25 mouse cellular contexts compared by ENCODE assay signal in the genomic region with DNA sequence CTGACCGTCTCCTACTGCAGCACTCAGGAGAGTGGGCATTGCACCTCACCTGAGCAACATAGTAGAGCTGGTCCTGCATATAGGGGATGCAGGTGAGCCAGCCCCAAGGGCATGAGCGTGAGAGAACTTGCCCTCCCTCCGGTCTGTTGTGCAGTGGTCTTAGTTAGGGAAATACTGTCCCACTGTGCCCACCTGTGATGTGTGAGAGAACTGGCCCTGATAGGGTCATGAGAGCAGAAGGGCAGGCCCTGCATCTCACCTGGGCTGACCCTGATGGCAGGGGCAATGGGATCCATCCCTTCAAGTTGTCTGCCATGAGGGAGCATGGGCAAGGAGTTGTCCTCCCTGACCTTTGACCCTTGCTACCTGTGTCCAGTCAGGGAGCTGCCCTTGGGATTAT.
A peak's percentile ranks its signal among the peaks of the same experiment; 100 is the strongest.
DNase-seq lines count a peak whose midpoint lies in the region; ATAC-seq lines count a peak whose summit lies in the region.
"Had no signal": no experiment of that assay in that cellular context is flagged by ENCODE, and none has a peak within 500 bp of the region (broad histone marks: within the 10 kb centered on the region; RNA-seq: fewer than 3 reads in every experiment).

No protein-coding gene starts in this region.

- ATAC-seq in heart, embryonic 12.5 days (ENCODE audit: insufficient number of reproducible peaks, low FRiP score) = 0 out of 2 replicates have a peak, but pooled peaks have one; percentile 11
- no peak for ATAC-seq in megakaryocyte, adult 5-6 weeks (ENCODE audit: poor library complexity, severe bottlenecking)
- ATAC-seq in limb, embryonic 15.5 days (ENCODE audit: insufficient number of reproducible peaks, low FRiP score, low TSS enrichment, low read depth) = 0 out of 2 replicates have a peak, but pooled peaks have one; percentile 40
- ATAC-seq in neutrophil, adult 5-6 weeks (ENCODE audit: extremely low read depth, insufficient number of reproducible peaks, low FRiP score, poor library complexity, severe bottlenecking) = 0 out of 2 replicates have a peak, but pooled peaks have one; percentile 6
- ATAC-seq: forebrain, embryonic 16.5 days; intestine, postnatal 0 days had no signal

- DNase-seq in heart, adult 8-10 months (ENCODE audit: low spot score) = no peak
- no peak for DNase-seq in gastrocnemius, postnatal 4 days (ENCODE audit: low spot score in 2 of 2)
- DNase-seq: adrenal gland, postnatal 36 days; B cell, adult 2 months; cerebellum, adult 18-20 months; cerebellum, postnatal 10 days; heart, postnatal 14 days; kidney, adult 9 months; kidney, postnatal 10 days; layer of hippocampus, postnatal 36 days; left cerebral cortex, postnatal 4 days; lung, embryonic 14.5 days; lung, postnatal 36 days; thymus, postnatal 25 days had no signal

- H3K4me1 ChIP-seq in heart, embryonic 12.5 days (replicated peaks) = no peaks in the 10 kb centered on the region
- no peaks in the 10 kb centered on the region for H3K4me1 ChIP-seq in megakaryocyte, embryonic 14.5 days
- no peaks in the 10 kb centered on the region for H3K4me1 ChIP-seq in limb, embryonic 15.5 days
- H3K4me1 ChIP-seq: heart, embryonic 13.5 days; hindbrain, embryonic 10.5 days; liver, embryonic 15.5 days; neural tube, embryonic 13.5 days had no signal

- H3K36me3 ChIP-seq in heart, embryonic 12.5 days = no peaks in the 10 kb centered on the region
- H3K36me3 ChIP-seq in megakaryocyte, embryonic 14.5 days (replicated peaks; ENCODE audit: low read length) = no peaks in the 10 kb centered on the region
- no peaks in the 10 kb centered on the region for H3K36me3 ChIP-seq in limb, embryonic 15.5 days
- H3K36me3 ChIP-seq: heart, embryonic 13.5 days; hindbrain, embryonic 10.5 days; liver, embryonic 15.5 days; neural tube, embryonic 13.5 days had no signal

- no peak overlapping the region for H3K4me3 ChIP-seq in heart, embryonic 12.5 days
- peak overlapping the region; percentile 55 for H3K4me3 ChIP-seq in megakaryocyte, embryonic 14.5 days (replicated peaks)
- H3K4me3 ChIP-seq in limb, embryonic 15.5 days = no peak overlapping the region
- H3K4me3 ChIP-seq: heart, embryonic 13.5 days; hindbrain, embryonic 10.5 days; liver, embryonic 15.5 days; neural tube, embryonic 13.5 days had no signal

- no peaks in the 10 kb centered on the region for H3K27me3 ChIP-seq in heart, embryonic 12.5 days (replicated peaks)
- peaks cover 7% of the 10 kb centered on the region for H3K27me3 ChIP-seq in megakaryocyte, embryonic 14.5 days (replicated peaks)
- no peaks in the 10 kb centered on the region for H3K27me3 ChIP-seq in limb, embryonic 15.5 days
- H3K27me3 ChIP-seq: heart, embryonic 13.5 days; liver, embryonic 15.5 days; neural tube, embryonic 13.5 days had no signal

- no peak overlapping the region for H3K4me2 ChIP-seq in heart, embryonic 12.5 days
- H3K4me2 ChIP-seq in limb, embryonic 15.5 days = no peak overlapping the region
- H3K4me2 ChIP-seq: heart, embryonic 13.5 days; liver, embryonic 15.5 days; lung, embryonic 14.5 days; neural tube, embryonic 13.5 days had no signal

- WGBS in heart, embryonic 12.5 days = 78% methylated on average over 3 of the region's 3 CpGs
- 86% methylated on average over 3 of the region's 3 CpGs for WGBS in limb, embryonic 15.5 days

- no peak overlapping the region for H3K9ac ChIP-seq in heart, embryonic 12.5 days
- no peak overlapping the region for H3K9ac ChIP-seq in limb, embryonic 15.5 days
- H3K9ac ChIP-seq: heart, embryonic 13.5 days; liver, embryonic 15.5 days; lung, embryonic 14.5 days; neural tube, embryonic 13.5 days had no signal

- H3K27ac ChIP-seq in heart, embryonic 12.5 days (ENCODE audit: poor library complexity, severe bottlenecking) = no peak overlapping the region
- H3K27ac ChIP-seq in limb, embryonic 15.5 days = no peak overlapping the region
- H3K27ac ChIP-seq: heart, embryonic 13.5 days; hindbrain, embryonic 10.5 days; liver, embryonic 15.5 days; neural tube, embryonic 13.5 days had no signal

- H3K9me3 ChIP-seq in heart, embryonic 12.5 days (replicated peaks) = no peaks in the 10 kb centered on the region
- H3K9me3 ChIP-seq in megakaryocyte, embryonic 14.5 days = no peaks in the 10 kb centered on the region
- no peaks in the 10 kb centered on the region for H3K9me3 ChIP-seq in limb, embryonic 15.5 days
- H3K9me3 ChIP-seq: heart, embryonic 13.5 days; hindbrain, embryonic 10.5 days; liver, embryonic 15.5 days; neural tube, embryonic 13.5 days had no signal
